Mouse (Mus musculus) liver, embryonic 14.5 days (tissue): ENCODE measurements around the gene Polr2i. TPM values are rescaled to one million over a fixed set of nuclear protein-coding genes. Genes with fewer than 3 reads are reported as not detected.

Experiments used
- ATAC-seq: fragments of 200-750 bp; cut with Nextera tagmentation; 2 replicates; pipeline ENCODE4 v1.8.0; 2017; ENCODE audit warnings: moderate number of reproducible peaks, mild to moderate bottlenecking, moderate library complexity; ENCODE audit not compliant: insufficient read depth
- DNase-seq, 3 experiments: peaks; one replicate each; pipeline ENCODE4 v3.0.0-alpha.2; 2012 to 2013; ENCODE audit warnings: low read depth in 3 of 3, low spot score in 3 of 3
- H3K27ac ChIP-seq: fragments of 300-500 bp; sonication (generic); 2 replicates; pipeline ENCODE4 v1.5.1; 2014; ENCODE audit warnings: moderate library complexity, mild to moderate bottlenecking, control low read depth, inconsistent platforms
- H3K27me3 ChIP-seq: fragments of 300-500 bp; sonication (generic); 2 replicates; pipeline ENCODE4 v1.6.1; 2014; ENCODE audit warnings: mild to moderate bottlenecking, low read length, moderate library complexity; ENCODE audit not compliant: control insufficient read depth, insufficient read depth
- H3K36me3 ChIP-seq: fragments of 300-500 bp; sonication (generic); replicated peaks from 2 replicates; pipeline ENCODE4 v1.6.1; 2014; ENCODE audit warnings: low read depth; ENCODE audit not compliant: control insufficient read depth, insufficient read depth
- H3K4me1 ChIP-seq, 2 experiments: fragments of 200-500 bp in 1 of 2; fragments of 300-500 bp in 1 of 2; sonication (generic) in 1 of 2; replicated peaks; 2 replicates each; pipeline ENCODE4 v1.6.1; 2012 to 2014; ENCODE audit warnings: antibody characterized with exemption in 1 of 2, inconsistent platforms in 1 of 2, low read length in 1 of 2; ENCODE audit not compliant: control insufficient read depth in 2 of 2, insufficient read depth in 2 of 2
- H3K4me2 ChIP-seq: fragments of 300-500 bp; sonication (generic); 2 replicates; pipeline ENCODE4 v1.6.1; 2014; ENCODE audit warnings: low read depth, mild to moderate bottlenecking, control low read depth, moderate library complexity
- H3K4me3 ChIP-seq, 2 experiments: fragments of 200-500 bp in 1 of 2; fragments of 300-500 bp in 1 of 2; sonication (generic) in 1 of 2; 2 replicates each; pipeline ENCODE4 v1.5.1; 2012 to 2014; ENCODE audit warnings: low read depth in 2 of 2, low read length in 2 of 2, mild to moderate bottlenecking in 2 of 2, control low read depth in 1 of 2, inconsistent platforms in 1 of 2, moderate library complexity in 1 of 2; ENCODE audit not compliant: insufficient read depth in 1 of 2
- H3K9ac ChIP-seq: fragments of 300-500 bp; sonication (generic); replicated peaks from 2 replicates; pipeline ENCODE4 v1.6.1; 2014; ENCODE audit warnings: mild to moderate bottlenecking, control low read depth, moderate library complexity
- H3K9me3 ChIP-seq: fragments of 300-500 bp; sonication (generic); 2 replicates; pipeline ENCODE4 v1.6.1; 2016; ENCODE audit warnings: low read length, mixed read lengths; ENCODE audit not compliant: control insufficient read depth
- CTCF ChIP-seq: IDR thresholded peaks from 2 replicates; pipeline ENCODE4 v1.5.1; 2016; ENCODE audit warnings: antibody characterized with exemption, low read depth, control low read depth
- EP300 ChIP-seq: IDR thresholded peaks from 2 replicates; pipeline ENCODE4 v1.6.1; 2016; ENCODE audit warnings: antibody characterized with exemption, low read depth
- WGBS: fragments of 180-500 bp; shearing (Covaris S2); extraction: QIAGEN DNeasy Blood & Tissue Kit; methylation state at CpG from one replicate; pipeline ENCODE4 v1.1.7; 2014; ENCODE audit not compliant: insufficient replicate concordance; 5-methylcytosine and 5-hydroxymethylcytosine counted together
- polyA plus RNA-seq, 2 experiments: library from polyadenylated mRNA; depleted of rRNA in 1 of 2; stranded (reverse) in 1 of 2; unstranded in 1 of 2; fragments of >200 nt; fragmentation: Nextera tagmentation in 1 of 2; extraction: Ambion mirVana in 1 of 2; gene quantifications; 2 replicates each; pipeline versions ENCODE4 v1.2.1 to v1.2.3; 2012 to 2014

Gene Polr2i
- polyA plus RNA-seq, 2 experiments = 61.1 to 71.8 TPM

- Histone ChIP-seq H3K9ac (no peak overlapping the region), H3K27ac (no peak overlapping the region), H3K4me1 (peaks cover 0 to 10% of the 10 kb centered on the region in 2 experiments; a peak in 3 of 4 replicates), H3K36me3 (no peaks in the 10 kb centered on the region), H3K9me3 (no peaks in the 10 kb centered on the region), H3K27me3 (no peaks in the 10 kb centered on the region), H3K4me3 (no peak overlapping the region), H3K4me2 (no peak overlapping the region)
- ATAC-seq (peak; percentile 44; the same call in 1 of the 2 replicates), DNase-seq (no peak)
- TF ChIP-seq CTCF (no peak), EP300 (no peak)
- 58% methylated on average over 5 of the region's 5 CpGs for WGBS
These were observed 9.5 kb upstream of the Polr2i start for GRCm38 (mm10) chr7:30222205-30222604.

DNA sequence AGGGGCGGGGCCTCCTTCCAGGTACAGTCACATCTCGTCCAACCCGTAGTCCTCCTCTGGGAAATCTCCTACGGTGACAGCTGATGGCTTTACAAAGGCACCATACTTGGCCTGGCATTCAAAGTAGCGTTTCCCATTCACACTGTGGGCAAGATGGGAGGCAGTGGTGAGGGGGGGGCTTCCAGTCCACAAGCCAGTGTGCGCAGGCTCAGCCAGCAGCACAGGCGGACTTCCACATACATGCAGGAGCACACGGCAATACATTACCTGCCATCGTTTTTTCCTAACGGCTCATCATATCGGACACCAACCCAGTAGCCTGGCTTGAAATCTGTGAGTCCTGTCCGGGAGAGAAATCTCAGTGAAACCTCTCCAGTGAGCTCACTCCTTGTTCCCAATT lies 7.5 kb upstream of the Polr2i start:
- Histone ChIP-seq H3K27ac (no peak overlapping the region), H3K4me1 (peaks cover 0 to 10% of the 10 kb centered on the region in 2 experiments; a peak in 3 of 4 replicates), H3K4me3 (no peak overlapping the region), H3K27me3 (no peaks in the 10 kb centered on the region), H3K9ac (no peak overlapping the region), H3K9me3 (no peaks in the 10 kb centered on the region), H3K36me3 (no peaks in the 10 kb centered on the region), H3K4me2 (no peak overlapping the region)
- TF ChIP-seq EP300 = no peak
- TF ChIP-seq CTCF = no peak
- DNase-seq = no peak
- 84% methylated on average over 12 of the region's 12 CpGs for WGBS
- ATAC-seq = no peak

DNA sequence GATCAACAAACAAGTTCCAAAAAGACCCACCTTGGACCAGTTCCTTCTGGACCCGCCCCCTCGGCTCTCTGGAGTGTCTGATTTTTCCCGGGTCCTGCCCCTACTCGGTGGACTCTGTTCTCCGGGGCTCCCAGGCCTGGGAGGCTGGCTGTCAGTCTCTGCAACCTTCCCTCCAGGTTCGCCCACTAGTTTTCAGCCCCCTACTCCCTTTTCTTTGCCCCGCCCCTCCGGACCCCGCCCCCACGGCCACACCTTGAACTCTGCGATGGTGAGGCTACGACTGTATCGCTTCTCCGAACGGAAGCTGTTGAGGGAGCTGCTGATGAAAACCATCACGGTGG lies 450 bp upstream of the Polr2i start:
- Histone ChIP-seq H3K36me3 (no peaks in the 10 kb centered on the region), H3K4me1 (peaks cover 2 to 9% of the 10 kb centered on the region in 2 experiments; a peak in 1 of 4 replicates), H3K4me2 (peak overlapping the region; percentile 94), H3K27ac (no peak overlapping the region), H3K27me3 (no peaks in the 10 kb centered on the region), H3K9ac (peak overlapping the region; percentile 89), H3K4me3 (peak overlapping the region; percentile 87 to 95), H3K9me3 (no peaks in the 10 kb centered on the region)
- DNase-seq (no peak), ATAC-seq (no peak)
- 0% methylated on average over 16 of the region's 16 CpGs for WGBS
- no peak for TF ChIP-seq EP300
- TF ChIP-seq CTCF = no peak

- H3K36me3 ChIP-seq = no peaks in the 10 kb centered on the region
- H3K9ac ChIP-seq = peak overlapping the region; percentile 89
- TF ChIP-seq EP300 = no peak
- peak; percentile 84 for TF ChIP-seq CTCF
- 7% methylated on average over 24 of the region's 24 CpGs for WGBS
- DNase-seq (peak; percentile 52 to 60 (median 56)), ATAC-seq (peak; percentile 15)
- no peaks in the 10 kb centered on the region for H3K27me3 ChIP-seq
- H3K9me3 ChIP-seq = no peaks in the 10 kb centered on the region
- H3K4me2 ChIP-seq = peak overlapping the region; percentile 94
- peak overlapping the region; percentile 87 to 95 for H3K4me3 ChIP-seq
- H3K27ac ChIP-seq = peak overlapping the region; percentile 76
- H3K4me1 ChIP-seq = peaks cover 2 to 9% of the 10 kb centered on the region in 2 experiments; a peak in 1 of 4 replicates
These were observed 942 bp downstream of the Polr2i start for GRCm38 (mm10) chr7:30232631-30233148.

GRCm38 (mm10) chr7:30233387-30233786 lies 1.6 kb downstream of the Polr2i start:
- H3K4me3 ChIP-seq = no peak overlapping the region
- H3K4me2 ChIP-seq = peak overlapping the region; percentile 94; the same call in 1 of the 2 replicates
- no peak for TF ChIP-seq CTCF
- no peak for TF ChIP-seq EP300
- H3K36me3 ChIP-seq = no peaks in the 10 kb centered on the region
- H3K27ac ChIP-seq = no peak overlapping the region
- ATAC-seq (no peak), DNase-seq (no peak)
- H3K4me1 ChIP-seq = peaks cover 2 to 9% of the 10 kb centered on the region in 2 experiments; a peak in 1 of 4 replicates
- H3K27me3 ChIP-seq = no peaks in the 10 kb centered on the region
- H3K9me3 ChIP-seq = no peaks in the 10 kb centered on the region
- WGBS = 76% methylated on average over 20 of the region's 20 CpGs
- no peak overlapping the region for H3K9ac ChIP-seq
